Mouse (Mus musculus): ENCODE measurements around the gene Rasl10b. TPM values are rescaled to one million over a fixed set of nuclear protein-coding genes. Genes with fewer than 3 reads are reported as not detected.

The Rasl10b gene
- polyA plus RNA-seq (2012; rRNA removed) (0.31 and 0.35 TPM in 2 replicates), polyA plus RNA-seq (2014; fragmentation: Nextera tagmentation; extraction: Ambion mirVana) (0.06 and 0.13 TPM in 2 replicates)

DNA sequence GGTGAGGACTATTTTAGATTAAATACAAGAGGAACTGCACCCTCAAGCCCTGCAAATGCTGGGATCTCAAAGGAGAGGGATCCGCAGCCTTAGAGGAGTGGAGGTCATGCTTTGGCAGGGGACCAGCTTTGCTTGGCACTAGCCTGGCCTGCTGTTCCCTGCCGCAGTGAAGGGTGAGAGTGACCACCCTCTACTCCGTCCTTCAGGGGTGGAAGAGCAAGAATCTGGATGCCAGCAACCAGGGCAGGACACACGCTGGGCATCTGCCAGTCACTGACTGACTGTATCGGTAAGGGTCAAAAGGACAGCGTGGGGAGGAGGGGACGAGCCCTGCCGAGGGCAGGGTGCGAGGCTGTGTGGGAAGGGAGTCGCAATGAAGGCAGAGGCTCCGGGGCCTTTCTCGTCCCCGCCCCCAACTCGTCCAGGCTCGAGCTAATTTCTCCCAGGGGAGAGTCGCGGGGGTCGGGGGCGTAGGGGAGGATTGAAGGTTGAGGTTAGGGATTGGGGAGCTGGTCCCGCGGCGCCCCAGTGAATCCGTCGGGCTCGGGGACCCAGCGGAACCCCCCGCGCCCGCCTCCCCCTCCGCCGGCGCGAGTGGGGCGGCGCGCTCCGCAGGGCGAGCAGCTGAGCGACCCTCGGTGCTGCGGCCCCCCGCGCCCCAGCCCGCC lies at the start of gene Rasl10b:
Gene Rasl10b, plus strand, starts transcription at position 51 of the 668 bp plus-strand sequence.
- Histone ChIP-seq H3K27me3 (ENCODE audit: control insufficient read depth, insufficient read depth, low read length) (peaks cover 31% of the 10 kb centered on the region), H3K4me1 (replicated peaks; ENCODE audit: control insufficient read depth in 2 of 2, insufficient read depth in 2 of 2, low read length in 1 of 2) (no peaks in the 10 kb centered on the region), H3K9ac (replicated peaks) (no peak within 1 kb of the TSS), H3K4me3 (ENCODE audit: insufficient read depth in 1 of 2, low read depth in 2 of 2, low read length in 2 of 2) (peak within 1 kb of the TSS; percentile 32 to 43), H3K27ac (no peak within 1 kb of the TSS), H3K36me3 (replicated peaks; ENCODE audit: control insufficient read depth, insufficient read depth, low read depth) (no peaks in the 10 kb centered on the region), H3K9me3 (ENCODE audit: control insufficient read depth, low read length) (no peaks in the 10 kb centered on the region), H3K4me2 (ENCODE audit: low read depth) (peak within 1 kb of the TSS; percentile 42)
- DNase-seq (ENCODE audit: low read depth in 3 of 3, low spot score in 3 of 3) (no peak), ATAC-seq (ENCODE audit: insufficient read depth) (no peak)
- 4% methylated on average over 42 of the region's 44 CpGs for WGBS (ENCODE audit: insufficient replicate concordance)
- no peak for TF ChIP-seq EP300 (IDR thresholded peaks at IDR 0.05; ENCODE audit: low read depth)
- TF ChIP-seq CTCF (IDR thresholded peaks at IDR 0.05; ENCODE audit: low read depth) = no peak

GRCm38 (mm10) chr11:83364656-83365055 lies 44.3 kb upstream of the Rasl10b start:
- Histone ChIP-seq H3K4me3 (ENCODE audit: insufficient read depth in 1 of 2, low read depth in 2 of 2, low read length in 2 of 2) (no peak overlapping the region), H3K9ac (replicated peaks) (no peak overlapping the region), H3K27ac (no peak overlapping the region), H3K4me1 (replicated peaks; ENCODE audit: control insufficient read depth in 2 of 2, insufficient read depth in 2 of 2, low read length in 1 of 2) (no peaks in the 10 kb centered on the region), H3K27me3 (ENCODE audit: control insufficient read depth, insufficient read depth, low read length) (no peaks in the 10 kb centered on the region), H3K9me3 (ENCODE audit: control insufficient read depth, low read length) (no peaks in the 10 kb centered on the region), H3K36me3 (replicated peaks; ENCODE audit: control insufficient read depth, insufficient read depth, low read depth) (peaks cover 20% of the 10 kb centered on the region), H3K4me2 (ENCODE audit: low read depth) (no peak overlapping the region)
- ATAC-seq (ENCODE audit: insufficient read depth) (no peak), DNase-seq (ENCODE audit: low read depth in 3 of 3, low spot score in 3 of 3) (no peak)
- TF ChIP-seq CTCF (IDR thresholded peaks at IDR 0.05; ENCODE audit: low read depth) = no peak
- TF ChIP-seq EP300 (IDR thresholded peaks at IDR 0.05; ENCODE audit: low read depth) = no peak
- 87% methylated on average over 6 of the region's 6 CpGs for WGBS (ENCODE audit: insufficient replicate concordance)

- H3K27ac ChIP-seq = no peak overlapping the region
- H3K27me3 ChIP-seq (ENCODE audit: control insufficient read depth, insufficient read depth, low read length) = no peaks in the 10 kb centered on the region
- H3K9ac ChIP-seq (replicated peaks) = no peak overlapping the region
- ATAC-seq (ENCODE audit: insufficient read depth) (no peak), DNase-seq (ENCODE audit: low read depth in 3 of 3, low spot score in 3 of 3) (no peak)
- H3K4me3 ChIP-seq (ENCODE audit: insufficient read depth in 1 of 2, low read depth in 2 of 2, low read length in 2 of 2) = no peak overlapping the region
- 83% methylated on average over 4 of the region's 4 CpGs for WGBS (ENCODE audit: insufficient replicate concordance)
- no peak for TF ChIP-seq CTCF (IDR thresholded peaks at IDR 0.05; ENCODE audit: low read depth)
- no peak for TF ChIP-seq EP300 (IDR thresholded peaks at IDR 0.05; ENCODE audit: low read depth)
- H3K36me3 ChIP-seq (replicated peaks; ENCODE audit: control insufficient read depth, insufficient read depth, low read depth) = peaks cover 24% of the 10 kb centered on the region
- H3K4me1 ChIP-seq (replicated peaks; ENCODE audit: control insufficient read depth in 2 of 2, insufficient read depth in 2 of 2, low read length in 1 of 2) = no peaks in the 10 kb centered on the region
- H3K9me3 ChIP-seq (ENCODE audit: control insufficient read depth, low read length) = no peaks in the 10 kb centered on the region
- H3K4me2 ChIP-seq (ENCODE audit: low read depth) = no peak overlapping the region
These were observed 37.7 kb upstream of the Rasl10b start for GRCm38 (mm10) chr11:83371267-83371666.

GRCm38 (mm10) chr11:83379745-83380341 lies 29.1 kb upstream of the Rasl10b start:
- H3K4me2 ChIP-seq (ENCODE audit: low read depth) = no peak overlapping the region
- H3K9me3 ChIP-seq (ENCODE audit: control insufficient read depth, low read length) = no peaks in the 10 kb centered on the region
- TF ChIP-seq CTCF (IDR thresholded peaks at IDR 0.05; ENCODE audit: low read depth) (no peak), EP300 (IDR thresholded peaks at IDR 0.05; ENCODE audit: low read depth) (peak; percentile 39; the same call in 1 of the 2 replicates)
- DNase-seq (ENCODE audit: low read depth in 3 of 3, low spot score in 3 of 3) (peak; percentile 4 to 45 (median 6)), ATAC-seq (ENCODE audit: insufficient read depth) (peak; percentile 70; the same call in 1 of the 2 replicates)
- H3K27me3 ChIP-seq (ENCODE audit: control insufficient read depth, insufficient read depth, low read length) = no peaks in the 10 kb centered on the region
- H3K9ac ChIP-seq (replicated peaks) = no peak overlapping the region
- WGBS (ENCODE audit: insufficient replicate concordance) = 38% methylated on average over 7 of the region's 7 CpGs
- H3K27ac ChIP-seq = no peak overlapping the region
- H3K4me3 ChIP-seq (ENCODE audit: insufficient read depth in 1 of 2, low read depth in 2 of 2, low read length in 2 of 2) = no peak overlapping the region
- H3K4me1 ChIP-seq (replicated peaks; ENCODE audit: control insufficient read depth in 2 of 2, insufficient read depth in 2 of 2, low read length in 1 of 2) = peaks cover 0 to 4% of the 10 kb centered on the region in 2 experiments; a peak in 2 of 4 replicates
- H3K36me3 ChIP-seq (replicated peaks; ENCODE audit: control insufficient read depth, insufficient read depth, low read depth) = peaks cover 4% of the 10 kb centered on the region

GRCm38 (mm10) chr11:83382876-83383531 lies 25.9 kb upstream of the Rasl10b start:
- no peak for DNase-seq (ENCODE audit: low read depth in 3 of 3, low spot score in 3 of 3)
- Histone ChIP-seq H3K9ac (replicated peaks) (no peak overlapping the region), H3K27me3 (ENCODE audit: control insufficient read depth, insufficient read depth, low read length) (no peaks in the 10 kb centered on the region), H3K27ac (no peak overlapping the region), H3K9me3 (ENCODE audit: control insufficient read depth, low read length) (no peaks in the 10 kb centered on the region), H3K4me2 (ENCODE audit: low read depth) (no peak overlapping the region), H3K36me3 (replicated peaks; ENCODE audit: control insufficient read depth, insufficient read depth, low read depth) (no peaks in the 10 kb centered on the region; the same call in 1 of the 2 replicates), H3K4me1 (replicated peaks; ENCODE audit: control insufficient read depth in 2 of 2, insufficient read depth in 2 of 2, low read length in 1 of 2) (peaks cover 0 to 4% of the 10 kb centered on the region in 2 experiments; a peak in 2 of 4 replicates), H3K4me3 (ENCODE audit: insufficient read depth in 1 of 2, low read depth in 2 of 2, low read length in 2 of 2) (no peak overlapping the region)
- TF ChIP-seq CTCF (IDR thresholded peaks at IDR 0.05; ENCODE audit: low read depth) (no peak), EP300 (IDR thresholded peaks at IDR 0.05; ENCODE audit: low read depth) (no peak)
- WGBS (ENCODE audit: insufficient replicate concordance) = 84% methylated on average over 9 of the region's 9 CpGs
- ATAC-seq (ENCODE audit: insufficient read depth) = no peak
